ENCODE assay signal across 12 mouse cellular contexts in genomic region chr3:50677953-50678610, GRCm38 (mm10).
DNase-seq lines count a peak whose midpoint lies in the region; ATAC-seq and TF ChIP-seq lines count a peak whose summit lies in the region.
"Had no signal": no experiment of that assay in that cellular context is flagged by ENCODE, and none has a peak within 500 bp of the region (broad histone marks: within the 10 kb centered on the region; RNA-seq: fewer than 3 reads in every experiment).

No protein-coding gene starts in this region.

- DNase-seq in heart, adult 8-10 months (ENCODE audit: low spot score): no peak
- DNase-seq in embryo, embryonic 10.5 days (ENCODE audit: low spot score): peak; percentile 45
- DNase-seq in forebrain, postnatal 0 days: no peak
- no peak for DNase-seq in urinary bladder, postnatal 4 days (ENCODE audit: low spot score in 2 of 2)
- no peak for DNase-seq in thymus, postnatal 14 days
- no peak for DNase-seq in right cerebral cortex, adult 2 months (ENCODE audit: low spot score in 2 of 2)
- DNase-seq: adrenal gland, postnatal 25 days; heart, postnatal 10 days; lung, postnatal 4 days had no signal

- no peak for TF ChIP-seq CTCF in forebrain, postnatal 0 days (IDR thresholded peaks at IDR 0.05; ENCODE audit: low read depth)

- no peaks in the 10 kb centered on the region for H3K27me3 ChIP-seq in heart, embryonic 12.5 days (replicated peaks)
- no peaks in the 10 kb centered on the region for H3K27me3 ChIP-seq in forebrain, postnatal 0 days (ENCODE audit: insufficient read depth, low read length)
- no peaks in the 10 kb centered on the region for H3K27me3 ChIP-seq in midbrain, embryonic 16.5 days (ENCODE audit: control insufficient read depth, insufficient read depth, low read depth, low read length)

- ATAC-seq in heart, embryonic 12.5 days (ENCODE audit: insufficient number of reproducible peaks, low FRiP score): no peak
- peak; percentile 83 for ATAC-seq in forebrain, postnatal 0 days
- peak; percentile 92 for ATAC-seq in midbrain, embryonic 16.5 days
- ATAC-seq: Patski had no signal

- peaks cover 5% of the 10 kb centered on the region for H3K4me1 ChIP-seq in heart, embryonic 12.5 days (replicated peaks)
- H3K4me1 ChIP-seq in forebrain, postnatal 0 days (ENCODE audit: insufficient read depth): no peaks in the 10 kb centered on the region
- peaks cover 13% of the 10 kb centered on the region for H3K4me1 ChIP-seq in midbrain, embryonic 16.5 days (ENCODE audit: control insufficient read depth, insufficient read depth, low read length)

- WGBS in heart, embryonic 12.5 days: 46% methylated on average over 13 of the region's 13 CpGs
- WGBS in forebrain, postnatal 0 days: 28% methylated on average over 13 of the region's 13 CpGs
- WGBS in midbrain, embryonic 16.5 days: 20% methylated on average over 13 of the region's 13 CpGs

- no peaks in the 10 kb centered on the region for H3K9me3 ChIP-seq in heart, embryonic 12.5 days (replicated peaks)
- H3K9me3 ChIP-seq in forebrain, postnatal 0 days (ENCODE audit: low read length): no peaks in the 10 kb centered on the region
- no peaks in the 10 kb centered on the region for H3K9me3 ChIP-seq in midbrain, embryonic 16.5 days (replicated peaks; ENCODE audit: control insufficient read depth, low read length, poor library complexity, severe bottlenecking)

- H3K4me3 ChIP-seq in heart, embryonic 12.5 days: no peak overlapping the region
- no peak overlapping the region for H3K4me3 ChIP-seq in forebrain, postnatal 0 days (ENCODE audit: low read depth, low read length)
- H3K4me3 ChIP-seq in midbrain, embryonic 16.5 days (ENCODE audit: low read depth, low read length): no peak overlapping the region

- H3K36me3 ChIP-seq in heart, embryonic 12.5 days: no peaks in the 10 kb centered on the region
- no peaks in the 10 kb centered on the region for H3K36me3 ChIP-seq in forebrain, postnatal 0 days (ENCODE audit: insufficient read depth)
- no peaks in the 10 kb centered on the region for H3K36me3 ChIP-seq in midbrain, embryonic 16.5 days (ENCODE audit: control insufficient read depth, insufficient read depth, low read length)

- H3K4me2 ChIP-seq in heart, embryonic 12.5 days: peak overlapping the region; percentile 18; the same call in 1 of the 2 replicates
- no peak overlapping the region; the same call in 1 of the 2 replicates for H3K4me2 ChIP-seq in forebrain, postnatal 0 days (ENCODE audit: low read depth)
- peak overlapping the region; percentile 38 for H3K4me2 ChIP-seq in midbrain, embryonic 16.5 days (ENCODE audit: low read length)

- H3K9ac ChIP-seq in heart, embryonic 12.5 days: no peak overlapping the region
- no peak overlapping the region for H3K9ac ChIP-seq in forebrain, postnatal 0 days
- H3K9ac ChIP-seq in midbrain, embryonic 16.5 days (ENCODE audit: low read depth, low read length): peak overlapping the region; percentile 41; the same call in 1 of the 2 replicates

- no peak overlapping the region for H3K27ac ChIP-seq in heart, embryonic 12.5 days (ENCODE audit: poor library complexity, severe bottlenecking)
- H3K27ac ChIP-seq in forebrain, postnatal 0 days (ENCODE audit: low read depth, low read length): no peak overlapping the region
- peak overlapping the region; percentile 71 for H3K27ac ChIP-seq in midbrain, embryonic 16.5 days (ENCODE audit: low read length)
